Mouse (Mus musculus) NIH3T3 (cell line): ENCODE measurements at regions not wholly inside any gene's neighbourhood (a gene's known extent, or its start where the extent isn't known, plus 50 kb on each side); places are given as distances from the start of the nearest gene placed in this dataset.

Experiments
- DNase-seq: peaks from one replicate; pipeline ENCODE4 v3.0.0-alpha.2; 2012; ENCODE audit warnings: low read depth

DNA sequence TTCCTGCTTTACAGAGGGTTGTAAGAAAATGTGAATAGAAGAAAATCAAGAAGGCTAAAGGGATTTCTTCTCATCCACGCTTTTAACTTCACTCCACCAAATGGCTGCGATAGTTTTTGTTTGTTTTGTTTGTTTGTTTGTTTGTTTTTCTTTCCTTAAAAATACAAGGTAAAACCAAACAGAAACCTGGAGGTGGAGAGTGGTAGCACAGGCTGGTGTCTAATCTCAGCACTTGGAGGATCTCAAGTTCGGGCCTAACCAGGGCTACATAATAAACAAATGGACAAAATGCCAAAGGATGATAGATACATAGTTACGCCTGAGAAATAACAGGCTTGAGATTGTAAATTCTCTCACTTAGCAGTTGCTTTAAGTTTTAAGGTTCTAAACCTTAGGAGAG lies 50.8 kb upstream of the Mboat1 start:
- peak; percentile 1 for DNase-seq

DNA sequence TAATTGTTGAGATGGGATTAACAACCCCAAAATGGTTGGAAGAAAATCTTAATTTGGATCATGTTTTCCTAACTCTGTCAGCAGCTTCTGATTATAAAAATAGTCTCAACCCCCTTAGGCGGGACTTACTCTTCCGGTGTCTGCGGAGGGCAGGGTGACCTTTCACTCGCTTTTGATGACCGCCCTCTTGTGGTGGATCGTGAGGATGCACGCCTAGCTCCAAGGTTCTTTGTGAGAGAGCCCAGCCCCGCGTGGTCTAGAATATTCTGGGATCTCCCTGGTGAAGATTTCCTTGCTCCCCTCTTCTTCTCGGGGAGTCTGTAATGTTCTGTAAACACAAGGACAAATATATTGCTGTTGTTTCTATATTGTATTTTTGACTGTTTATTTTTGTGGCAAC lies 51.3 kb upstream of the Mboat1 start:
- peak; percentile 90 for DNase-seq

DNA sequence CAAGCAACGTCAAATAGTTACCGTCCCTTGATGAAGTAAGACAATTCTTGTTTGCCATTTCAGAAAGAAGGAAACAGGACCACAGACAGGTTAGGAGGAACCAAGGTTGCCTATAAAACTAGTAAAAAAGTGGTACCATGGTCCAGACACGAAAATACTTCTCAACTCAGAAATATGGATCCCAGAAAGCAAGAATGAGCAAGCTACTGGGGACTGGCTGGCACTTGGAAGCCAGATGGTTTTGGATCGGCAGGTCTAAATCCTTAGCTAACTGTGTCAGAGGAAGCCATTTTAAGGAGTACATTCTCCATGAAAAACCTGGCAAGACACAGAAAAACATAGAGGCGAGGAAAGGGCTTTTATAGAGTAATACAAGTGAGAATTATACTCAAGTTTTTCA lies 51.9 kb upstream of the Mboat1 start:
- DNase-seq = no peak

- DNase-seq = no peak
Observed at GRCm38 (mm10) chr13:30083949-30084348, 52.3 kb upstream of the Mboat1 start.

DNA sequence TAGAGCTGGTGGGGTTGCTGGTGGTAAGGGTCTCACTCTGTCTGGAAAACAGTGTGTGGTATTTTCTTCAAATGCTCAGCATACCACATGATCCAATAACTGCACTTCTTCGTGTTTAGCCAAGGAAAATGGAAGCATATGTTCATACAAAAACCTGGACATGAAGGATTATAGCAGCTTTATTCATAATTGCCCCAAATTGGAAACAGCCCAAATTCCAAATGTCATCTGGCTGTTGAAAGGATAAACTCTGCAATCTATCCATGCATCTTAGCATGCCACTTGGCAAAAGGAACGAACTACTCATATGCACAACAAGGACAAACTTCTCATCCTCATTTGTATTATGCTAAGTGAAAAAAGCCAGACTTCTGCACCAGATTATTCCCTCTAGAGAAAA lies 53.5 kb upstream of the Mboat1 start:
- peak; percentile 8 for DNase-seq

GRCm38 (mm10) chr13:30080705-30081474 lies 55.4 kb upstream of the Mboat1 start:
- DNase-seq = no peak

DNA sequence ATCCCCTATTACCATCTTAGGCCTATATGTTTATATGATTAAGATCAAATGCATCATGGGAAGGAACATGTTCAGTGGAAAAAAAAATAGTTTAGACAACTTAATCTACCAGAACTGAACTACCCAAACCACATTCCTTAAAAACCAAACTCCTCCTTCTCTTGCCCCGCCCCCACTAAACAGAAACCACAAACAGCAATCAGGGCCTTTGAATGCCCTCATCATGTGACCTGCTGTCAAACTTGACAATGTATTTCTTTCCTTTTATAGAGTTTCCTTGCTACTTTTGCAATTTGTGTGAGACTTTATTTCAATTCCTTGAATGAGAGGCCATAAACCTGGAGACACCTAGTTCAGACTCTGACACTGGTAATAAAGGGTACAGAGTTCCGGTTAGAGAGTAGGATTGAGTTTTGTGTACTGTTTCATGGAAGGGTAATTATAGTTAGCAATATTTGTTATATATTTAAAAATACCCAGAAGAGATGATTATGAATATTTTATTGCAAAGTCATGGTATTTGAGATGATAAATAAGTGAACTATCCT lies 61.7 kb upstream of the Mboat1 start:
- DNase-seq = peak; percentile 9

- no peak for DNase-seq
Observed at GRCm38 (mm10) chr13:30074069-30074468, 62.2 kb upstream of the Mboat1 start.

DNA sequence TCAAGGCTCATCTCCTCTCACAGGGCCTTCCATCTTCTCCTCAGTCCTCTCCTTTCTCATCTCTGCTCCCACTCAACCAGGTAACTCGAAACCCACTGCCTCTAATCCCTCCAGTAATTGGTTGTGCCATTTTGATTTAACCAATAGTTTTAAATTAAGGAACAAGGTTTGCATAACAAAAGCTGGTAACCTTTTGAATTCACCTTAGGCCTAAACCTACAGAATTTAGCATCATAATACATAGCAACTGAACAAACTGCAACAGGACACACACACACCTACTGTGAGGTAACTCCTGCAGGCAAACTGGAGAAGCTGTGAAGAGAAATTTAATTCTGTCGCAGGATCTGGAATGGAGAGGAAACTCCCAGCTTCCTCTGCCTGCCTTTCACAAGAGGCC lies 66.9 kb upstream of the Mboat1 start:
- no peak for DNase-seq

GRCm38 (mm10) chr13:30067581-30068375 lies 68.5 kb upstream of the Mboat1 start:
- DNase-seq = no peak

DNA sequence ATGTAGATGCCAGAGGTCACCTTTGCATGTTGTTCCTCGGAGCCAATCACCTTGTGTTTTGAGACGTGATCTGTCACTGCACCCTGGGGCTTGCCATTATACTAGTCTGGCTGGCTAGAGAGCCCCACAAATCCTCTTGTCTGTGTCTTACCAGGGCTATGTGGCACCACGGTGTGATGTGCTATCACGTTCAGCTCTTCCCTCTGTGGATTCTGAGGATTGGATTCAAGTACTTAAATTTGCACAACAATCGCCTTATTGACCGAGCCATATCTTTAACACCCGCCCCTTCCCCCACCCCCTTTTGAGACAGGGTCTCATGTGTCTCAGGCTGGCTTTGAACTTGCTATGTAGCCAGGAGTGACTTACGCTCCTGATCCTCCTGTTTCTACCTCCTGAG lies 70.8 kb upstream of the Mboat1 start:
- no peak for DNase-seq

DNA sequence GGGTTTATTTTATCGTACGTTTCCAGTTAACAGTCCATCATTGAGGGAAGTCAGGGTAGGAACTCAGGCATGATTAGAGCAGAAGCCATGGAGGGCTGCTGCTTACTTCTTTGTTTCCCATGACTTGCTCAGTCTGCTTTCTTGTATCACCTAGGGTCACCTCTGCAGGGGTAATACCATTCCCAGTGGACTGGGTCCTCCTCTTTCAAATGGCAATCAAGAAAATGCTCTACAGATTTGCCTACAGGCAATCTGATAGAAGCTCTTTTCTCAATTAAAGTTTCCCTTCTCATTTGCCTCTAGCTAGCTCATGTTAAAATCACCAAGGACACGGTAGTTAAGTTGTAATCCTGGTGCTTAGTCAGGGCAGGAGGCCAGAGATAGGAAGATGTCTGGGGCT lies 72.5 kb upstream of the Mboat1 start:
- no peak for DNase-seq

DNA sequence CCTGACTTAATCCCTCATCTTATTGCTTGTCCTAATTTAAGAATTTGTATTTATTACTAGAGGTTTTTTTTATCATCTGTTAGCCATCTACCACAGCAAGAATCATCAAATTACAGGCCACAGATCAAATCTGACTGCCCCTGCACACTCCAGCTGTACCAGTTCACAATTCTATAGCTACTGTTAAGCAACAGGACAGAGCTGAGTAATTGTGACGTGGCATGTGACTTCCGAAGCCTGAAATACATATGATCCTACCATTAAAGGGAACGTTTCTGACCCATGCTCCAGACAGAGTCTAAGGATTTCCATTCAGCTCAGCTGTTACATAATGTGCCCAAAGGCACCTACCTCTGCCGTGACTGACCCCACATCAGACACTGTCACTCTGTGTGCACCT lies 74.0 kb upstream of the Mboat1 start:
- peak; percentile 6 for DNase-seq

DNA sequence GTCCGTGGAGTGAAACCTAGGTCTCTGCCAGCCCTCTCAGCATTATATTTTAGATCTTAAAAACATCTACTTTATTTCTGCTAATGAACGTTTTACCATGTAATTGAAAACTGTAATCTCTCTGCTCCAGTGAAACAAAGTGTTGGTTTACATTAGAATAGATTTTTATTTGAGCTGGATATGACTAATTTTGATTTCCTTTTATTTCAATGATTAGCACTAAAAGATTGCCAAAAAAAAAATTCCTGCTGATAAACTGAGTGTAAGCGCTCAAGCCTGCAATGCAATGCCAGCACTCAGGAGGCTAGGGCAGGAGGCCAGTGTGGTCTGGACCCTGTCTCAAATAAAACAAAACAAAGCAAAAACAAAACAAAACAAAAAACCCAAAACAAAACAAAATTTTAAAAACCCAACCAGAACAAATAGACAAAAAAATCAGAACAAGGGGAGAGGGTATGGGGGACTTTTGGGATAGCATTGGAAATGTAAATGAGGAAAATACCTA lies 69.3 kb upstream of the E2f3 start:
- no peak for DNase-seq

- no peak for DNase-seq
Observed at GRCm38 (mm10) chr13:30051891-30052550, 66.2 kb upstream of the E2f3 start.

- DNase-seq = no peak
Observed at GRCm38 (mm10) chr13:30050745-30051508, 65.1 kb upstream of the E2f3 start.

- DNase-seq = no peak
Observed at GRCm38 (mm10) chr13:30048260-30048859, 62.5 kb upstream of the E2f3 start.

DNA sequence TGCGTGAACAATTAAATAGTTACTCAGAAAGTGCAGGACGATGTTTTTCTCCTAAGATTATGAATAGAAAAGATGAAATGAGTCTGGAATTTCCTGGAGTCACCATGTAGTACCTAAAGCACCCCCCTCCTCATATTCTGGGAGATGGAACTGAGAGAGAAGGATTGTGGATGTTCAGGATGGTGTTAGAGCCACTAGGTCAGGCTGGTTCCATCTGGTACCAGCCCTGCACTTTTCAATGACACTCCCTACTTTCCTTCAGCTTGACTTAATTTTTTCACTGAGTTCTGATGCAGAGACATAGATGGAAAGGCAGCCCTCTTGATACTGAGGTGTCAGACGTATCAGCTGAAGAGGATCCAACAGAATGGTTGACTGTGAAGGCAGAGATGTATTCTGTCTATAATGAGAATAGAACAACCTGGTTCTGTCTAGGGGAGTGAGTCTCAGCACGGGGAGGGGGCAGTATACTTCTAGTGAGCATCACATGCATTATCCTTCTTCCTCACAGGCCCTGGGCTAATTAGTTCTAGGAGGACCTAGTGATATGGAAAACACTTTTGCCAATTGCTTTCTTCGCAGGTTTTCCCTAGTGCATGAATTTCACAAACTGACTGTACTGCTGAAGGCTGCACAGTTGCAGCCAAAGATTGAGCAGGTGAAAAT lies 60.8 kb upstream of the E2f3 start:
- no peak for DNase-seq

DNA sequence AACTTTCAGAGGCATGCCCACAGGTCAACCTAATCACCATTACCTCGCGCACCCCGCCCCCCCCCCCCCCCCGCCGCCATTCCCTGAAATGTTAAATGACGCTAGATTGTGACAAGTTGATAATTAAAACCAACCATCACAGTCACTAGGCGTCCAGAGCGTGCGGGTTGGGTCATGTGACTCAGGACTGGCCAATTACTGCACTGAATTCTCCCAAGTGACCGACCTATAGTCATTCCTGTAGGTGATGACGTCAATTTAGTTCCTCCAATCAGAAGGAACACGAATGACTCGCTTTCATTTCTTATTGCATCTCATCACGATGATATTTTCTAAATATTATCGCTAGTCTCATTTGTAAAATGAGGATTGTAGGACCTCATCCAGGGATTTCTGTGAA lies 60.2 kb upstream of the E2f3 start:
- no peak for DNase-seq

DNA sequence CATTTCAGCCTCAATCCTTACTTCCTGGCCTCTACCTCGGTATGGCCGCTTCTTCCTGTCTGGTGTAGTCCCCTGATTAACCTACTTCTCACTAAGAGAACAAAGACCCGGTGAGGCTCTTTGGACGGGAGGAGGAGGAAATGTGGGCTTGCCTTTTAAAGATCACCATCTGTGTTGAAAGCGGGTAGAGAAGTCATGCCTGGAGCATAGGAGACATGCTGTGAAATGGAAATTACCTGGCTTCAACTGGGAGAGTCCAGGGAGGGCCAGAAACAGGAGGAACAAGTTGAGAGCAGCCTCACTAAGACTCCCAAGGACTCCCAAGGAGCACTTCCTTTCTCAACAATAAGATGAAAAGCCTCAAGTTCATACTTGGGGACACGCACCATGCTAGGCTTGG lies 59.4 kb upstream of the E2f3 start:
- DNase-seq = no peak

DNA sequence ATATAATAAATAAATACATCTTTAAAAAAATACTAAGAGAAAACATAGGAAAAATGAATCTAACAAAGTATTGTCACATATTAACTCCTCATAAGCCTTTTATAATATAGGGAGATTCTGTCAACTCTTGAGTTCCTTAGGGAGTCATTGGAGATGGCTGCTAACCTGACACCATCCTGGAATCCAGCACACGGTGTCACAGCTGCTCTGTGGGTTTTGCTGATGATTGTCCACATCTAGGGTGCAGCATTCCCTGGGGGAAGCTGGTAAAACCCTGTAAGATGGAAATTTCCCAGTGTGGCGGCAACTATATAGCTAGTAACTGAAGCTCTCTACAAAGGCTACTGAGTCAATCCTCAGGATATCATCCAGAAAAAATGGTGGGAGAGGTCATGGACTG lies 58.9 kb upstream of the E2f3 start:
- DNase-seq = no peak
